Mouse (Mus musculus) E14TG2a.4 (cell line): ENCODE measurements around the gene Hyal3.

Source experiments
- CTCF ChIP-seq: conservative IDR thresholded peaks from 2 replicates; pipeline ENCODE4 v1.5.1; 2014; ENCODE audit warnings: low read length
- POU5F1 ChIP-seq: IDR thresholded peaks from 2 replicates; pipeline ENCODE4 v1.6.1; 2014; ENCODE audit warnings: low read length, borderline replicate concordance

- TF ChIP-seq CTCF = no peak
- no peak for TF ChIP-seq POU5F1
These were observed 31.8 kb downstream of the Hyal3 start for GRCm38 (mm10) chr9:107612191-107612944.
